Mouse (Mus musculus) C2C12 (cell line): ENCODE results near the gene Pced1b. TPM values are rescaled to one million over a fixed set of nuclear protein-coding genes. Genes with fewer than 3 reads are reported as not detected.

Experiments used
- H3K27me3 ChIP-seq: one replicate; pipeline ENCODE4 v1.6.1; 2011; ENCODE audit not compliant: control insufficient read depth, insufficient read depth, insufficient read length
- H3K36me3 ChIP-seq: one replicate; pipeline ENCODE4 v1.6.1; 2011; ENCODE audit not compliant: control insufficient read depth, insufficient read depth
- H3K4me3 ChIP-seq: one replicate; pipeline ENCODE4 v1.5.1; 2011; ENCODE audit warnings: mild to moderate bottlenecking, control low read depth; ENCODE audit not compliant: poor library complexity, insufficient read depth, severe bottlenecking
- H3K79me2 ChIP-seq: one replicate; pipeline ENCODE4 v1.6.1; 2011; ENCODE audit not compliant: control insufficient read depth, insufficient read depth
- H3K79me3 ChIP-seq: one replicate; pipeline ENCODE4 v1.6.1; 2011; ENCODE audit warnings: low read depth, control low read depth
- H3ac ChIP-seq: one replicate; pipeline ENCODE3; 2011; ENCODE audit warnings: low read depth; ENCODE audit not compliant: control insufficient read depth, insufficient read length
- CEBPB ChIP-seq: IDR thresholded peaks from one replicate; pipeline ENCODE4 v1.6.1; 2011; ENCODE audit warnings: low read depth, mild to moderate bottlenecking, control low read depth, moderate library complexity
- CTCF ChIP-seq: IDR thresholded peaks from one replicate; pipeline ENCODE4 v1.5.1; 2011; ENCODE audit not compliant: control insufficient read depth, insufficient read depth, insufficient read length
- FOSL1 ChIP-seq: IDR thresholded peaks from one replicate; pipeline ENCODE4 v1.8.0; 2011; ENCODE audit warnings: mild to moderate bottlenecking, low read length; ENCODE audit not compliant: poor library complexity, insufficient read depth, severe bottlenecking
- MAX ChIP-seq: IDR thresholded peaks from one replicate; pipeline ENCODE4 v1.6.1; 2011; ENCODE audit warnings: mild to moderate bottlenecking, control low read depth
- MYOD1 ChIP-seq: IDR thresholded peaks from one replicate; pipeline ENCODE4 v1.6.1; 2011; ENCODE audit warnings: low read depth; ENCODE audit not compliant: control insufficient read depth, insufficient read length
- MYOG ChIP-seq: IDR thresholded peaks from one replicate; pipeline ENCODE4 v1.6.1; 2011; ENCODE audit not compliant: control insufficient read depth, insufficient read length; ENCODE audit errors: extremely low read depth
- USF1 ChIP-seq: IDR thresholded peaks from one replicate; pipeline ENCODE4 v1.6.1; 2011; ENCODE audit warnings: low read depth, mild to moderate bottlenecking, control low read depth, moderate library complexity
- polyA plus RNA-seq: library from polyadenylated mRNA; unstranded; fragments of >200 nt; fragmentation: generic; extraction: Trizol; gene quantifications from one replicate; pipeline ENCODE4 v1.2.1, GENCODE M21; 2012; ENCODE audit warnings: missing spikeins

Pced1b gene
- polyA plus RNA-seq, 1 experiment, result 0.32 TPM

DNA sequence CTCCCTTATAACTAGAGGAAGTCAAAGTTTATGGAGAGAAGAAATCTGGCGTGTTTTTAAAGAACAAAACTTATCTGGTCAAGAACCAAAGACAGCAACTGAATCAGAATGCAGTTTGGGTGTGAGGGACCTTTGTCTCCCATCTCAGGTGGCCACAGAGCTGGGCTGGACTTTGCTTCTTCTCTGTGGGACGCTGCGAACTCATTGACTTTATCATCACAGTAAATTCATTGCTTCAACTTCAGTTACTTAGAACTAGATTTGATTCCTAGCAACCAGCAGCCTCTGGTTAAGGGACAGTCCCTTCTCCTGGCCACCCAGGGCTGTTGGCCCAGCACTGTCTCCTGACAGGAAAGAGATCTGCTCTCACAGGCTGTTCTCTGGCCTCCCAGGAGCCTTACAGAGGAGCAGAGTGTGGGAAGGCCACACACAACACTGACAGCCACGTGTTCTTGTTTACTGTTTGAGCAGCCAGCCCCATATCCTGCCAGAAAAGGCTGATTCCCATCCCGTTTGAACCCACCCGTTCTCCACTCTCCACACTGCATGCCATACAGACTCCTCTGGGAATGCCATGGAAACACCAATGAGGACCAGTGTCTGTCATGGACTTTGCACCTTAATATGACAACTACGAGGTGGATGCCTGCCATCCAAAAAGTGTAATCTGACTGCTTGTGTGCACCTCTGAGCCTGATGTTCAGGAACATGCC, 25.2 kb downstream of the Pced1b start:
- Histone ChIP-seq H3K79me3 (no peaks in the 10 kb centered on the region), H3ac (no peak overlapping the region), H3K27me3 (no peaks in the 10 kb centered on the region), H3K36me3 (no peaks in the 10 kb centered on the region), H3K4me3 (no peak overlapping the region), H3K79me2 (no peaks in the 10 kb centered on the region)
- TF ChIP-seq CEBPB (no peak), MYOD1 (no peak), MYOG (no peak), CTCF (no peak)

DNA sequence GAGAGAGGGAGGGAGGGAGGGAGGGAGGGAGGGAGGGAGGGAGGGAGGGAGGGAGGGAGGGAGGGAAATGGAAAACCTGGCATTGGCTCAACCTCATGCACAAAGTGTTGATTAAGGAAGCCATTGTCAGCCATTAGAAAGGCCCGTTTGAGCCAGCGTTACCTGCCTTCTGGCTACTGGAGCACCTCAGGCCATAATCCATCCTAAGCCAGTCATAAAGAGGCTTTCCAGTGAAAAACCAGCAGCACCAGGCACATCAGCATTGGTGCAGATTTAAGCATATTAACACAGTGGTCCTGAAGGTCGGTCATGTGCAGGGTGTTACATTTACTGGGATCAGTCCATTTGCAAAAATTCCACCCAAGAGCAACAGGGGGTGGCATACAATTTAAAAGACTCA, 25.9 kb downstream of the Pced1b start:
- Histone ChIP-seq H3K27me3 (no peaks in the 10 kb centered on the region), H3K79me2 (no peaks in the 10 kb centered on the region), H3K36me3 (no peaks in the 10 kb centered on the region), H3K4me3 (no peak overlapping the region), H3K79me3 (no peaks in the 10 kb centered on the region), H3ac (no peak overlapping the region)
- no peak for TF ChIP-seq CTCF
- TF ChIP-seq CEBPB, result no peak
- TF ChIP-seq MAX, result no peak
- no peak for TF ChIP-seq MYOG
- no peak for TF ChIP-seq FOSL1
- TF ChIP-seq MYOD1, result no peak
- no peak for TF ChIP-seq USF1

DNA sequence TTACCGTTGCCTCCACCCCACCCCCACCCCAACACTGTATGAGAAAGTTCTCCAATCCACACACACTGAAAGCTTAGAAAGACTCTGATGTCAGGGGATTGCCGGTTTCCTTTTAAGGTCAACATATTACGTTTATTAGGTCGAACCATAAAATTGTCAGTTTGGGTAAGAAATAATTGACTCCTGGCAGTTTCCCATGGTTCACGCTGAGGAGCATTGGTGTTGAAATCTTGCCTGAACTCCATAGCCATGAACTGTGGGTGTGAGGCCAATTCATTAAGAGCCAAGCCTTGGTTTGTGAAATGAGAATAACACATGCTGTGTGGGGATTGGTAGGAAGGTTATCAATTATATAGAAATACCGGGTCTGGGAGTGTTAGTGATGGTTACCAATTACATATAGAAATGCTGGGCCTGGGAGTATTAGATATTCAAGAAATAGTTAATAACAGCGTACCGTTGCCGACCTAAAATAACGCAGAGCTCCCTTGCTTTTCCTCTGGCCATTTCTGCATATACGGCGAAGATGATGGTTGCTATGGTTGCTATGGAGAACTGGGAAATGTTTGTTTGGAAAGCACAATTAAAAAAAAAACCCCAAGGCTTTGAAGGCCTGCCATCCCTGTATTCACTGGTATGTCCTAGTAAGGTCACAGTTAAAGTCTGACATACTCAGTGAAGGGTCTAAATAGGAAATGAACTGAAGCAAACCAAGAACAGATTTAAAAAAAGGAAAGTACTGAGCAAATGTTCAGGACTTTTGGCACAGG, 28.9 kb downstream of the Pced1b start:
- Histone ChIP-seq H3K79me3 (no peaks in the 10 kb centered on the region), H3K4me3 (no peak overlapping the region), H3K27me3 (no peaks in the 10 kb centered on the region), H3K79me2 (no peaks in the 10 kb centered on the region), H3K36me3 (no peaks in the 10 kb centered on the region), H3ac (no peak overlapping the region)
- TF ChIP-seq MYOD1 (no peak), CTCF (no peak), MYOG (no peak), FOSL1 (no peak), CEBPB (no peak), MAX (no peak), USF1 (no peak)

DNA sequence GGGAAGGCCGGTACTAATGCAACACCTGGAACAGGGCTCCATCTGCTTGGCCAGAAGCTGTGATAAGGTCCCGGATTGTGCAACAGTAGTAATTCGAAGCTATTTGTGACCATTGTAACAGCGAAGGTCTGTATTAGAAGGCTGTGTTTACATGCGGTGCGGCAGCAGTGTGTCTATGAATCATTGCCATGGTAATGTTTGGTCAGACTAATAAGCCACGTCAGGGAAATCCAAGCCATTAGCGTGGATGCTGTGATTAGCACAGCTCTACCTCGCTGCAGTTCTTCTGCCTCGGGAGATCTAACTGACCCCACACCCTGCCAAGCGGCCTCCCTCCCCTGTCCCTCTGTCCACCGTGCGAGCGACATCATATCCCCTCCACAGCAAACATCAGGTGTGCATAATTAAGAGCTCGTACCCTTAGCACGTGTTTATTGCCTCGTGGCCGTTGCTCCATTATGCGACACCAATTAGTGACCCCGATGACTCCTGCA, 29.8 kb downstream of the Pced1b start:
- no peak overlapping the region for H3ac ChIP-seq
- TF ChIP-seq CEBPB (peak; percentile 59), FOSL1 (no peak)

DNA sequence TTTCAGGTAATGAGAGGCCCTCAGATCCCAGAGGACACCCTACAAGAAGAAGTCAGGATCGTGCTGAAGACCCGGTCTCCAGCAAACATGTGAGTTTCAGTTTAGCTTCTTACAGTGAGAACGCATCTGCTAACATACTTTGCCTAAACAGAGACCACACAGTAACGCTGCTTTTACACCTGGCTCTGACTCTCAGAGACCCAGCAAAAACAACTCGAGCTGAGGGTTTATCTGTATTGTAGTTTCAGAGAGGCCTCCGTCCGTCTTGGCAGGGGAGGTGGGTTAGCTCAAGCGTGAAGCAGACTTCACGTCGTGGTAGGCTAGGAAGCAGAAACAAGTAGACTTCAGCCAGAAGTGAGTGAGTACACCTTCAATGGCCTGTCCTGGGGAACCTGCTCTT, 30.4 kb downstream of the Pced1b start:
- TF ChIP-seq MYOG (no peak), MYOD1 (no peak), USF1 (no peak), CTCF (no peak), CEBPB (no peak), FOSL1 (no peak)
- no peaks in the 10 kb centered on the region for H3K27me3 ChIP-seq
- no peak overlapping the region for H3ac ChIP-seq
- no peaks in the 10 kb centered on the region for H3K79me3 ChIP-seq
- no peaks in the 10 kb centered on the region for H3K36me3 ChIP-seq
- no peaks in the 10 kb centered on the region for H3K79me2 ChIP-seq
- no peak overlapping the region for H3K4me3 ChIP-seq

More for the DNA sequence above, 29.8 kb downstream of the Pced1b start:
- Histone ChIP-seq H3K36me3 (no peaks in the 10 kb centered on the region), H3K79me3 (no peaks in the 10 kb centered on the region), H3K79me2 (no peaks in the 10 kb centered on the region), H3K27me3 (no peaks in the 10 kb centered on the region), H3K4me3 (no peak overlapping the region)

DNA sequence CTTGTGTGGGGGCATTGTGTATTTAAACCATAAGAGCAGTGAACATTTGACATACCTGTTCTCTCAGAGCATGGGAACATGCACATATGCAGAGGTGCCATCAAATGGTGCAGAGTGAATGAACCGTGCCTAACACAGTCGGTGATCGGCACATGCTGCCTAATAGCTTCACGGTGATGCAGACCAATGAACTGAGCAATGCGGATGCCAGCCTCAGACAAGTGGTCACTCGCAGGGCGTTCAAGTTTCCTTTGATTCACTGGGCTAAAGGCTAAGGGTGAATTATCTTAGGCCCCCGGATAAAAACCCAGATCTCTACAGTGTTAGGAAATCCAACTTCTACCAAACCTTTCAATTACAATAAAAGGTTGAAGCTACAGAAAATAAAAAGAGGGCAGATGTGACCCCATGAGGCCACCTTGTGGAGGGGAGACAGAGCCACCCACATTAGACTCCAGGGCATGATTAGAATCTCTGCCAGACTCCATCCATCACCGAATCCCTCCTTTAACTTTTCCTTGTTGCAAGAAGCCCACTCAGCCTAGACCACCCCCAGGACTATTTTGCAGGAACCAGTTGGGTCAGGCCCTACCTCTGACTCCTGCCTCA, 31.5 kb downstream of the Pced1b start:
- no peaks in the 10 kb centered on the region for H3K27me3 ChIP-seq
- H3K4me3 ChIP-seq, result no peak overlapping the region
- no peaks in the 10 kb centered on the region for H3K36me3 ChIP-seq
- no peaks in the 10 kb centered on the region for H3K79me2 ChIP-seq
- TF ChIP-seq USF1, result no peak
- TF ChIP-seq MYOG, result no peak
- no peak for TF ChIP-seq MYOD1
- TF ChIP-seq FOSL1, result no peak
- no peak overlapping the region for H3ac ChIP-seq
- H3K79me3 ChIP-seq, result no peaks in the 10 kb centered on the region
